Mouse (Mus musculus) bone marrow macrophage, adult 2 months (primary cell): ENCODE results near the gene Olfr1316. TPM values are rescaled to one million over a fixed set of nuclear protein-coding genes. Genes with fewer than 3 reads are reported as not detected.

Experiments used
- H3K27ac ChIP-seq: 2 replicates; pipeline ENCODE4 v1.5.1; 2012; ENCODE audit warnings: low read depth, low read length; ENCODE audit not compliant: insufficient read depth
- H3K4me1 ChIP-seq: 2 replicates; pipeline ENCODE4 v1.6.1; 2012; ENCODE audit warnings: low read length; ENCODE audit not compliant: control insufficient read depth, insufficient read depth
- H3K4me3 ChIP-seq: 2 replicates; pipeline ENCODE4 v1.5.1; 2012; ENCODE audit warnings: mild to moderate bottlenecking, low read length, moderate library complexity; ENCODE audit not compliant: insufficient read depth
- CTCF ChIP-seq: IDR thresholded peaks from 2 replicates; pipeline ENCODE4 v1.5.1; 2012; ENCODE audit warnings: low read depth, mild to moderate bottlenecking, low read length, moderate library complexity
- POLR2A ChIP-seq: IDR thresholded peaks from 2 replicates; pipeline ENCODE4 v1.6.1; 2012; ENCODE audit warnings: mild to moderate bottlenecking, low read depth, low read length, borderline replicate concordance
- polyA plus RNA-seq: library from polyadenylated mRNA; stranded (reverse); fragments of >200 nt; gene quantifications from 2 replicates; pipeline ENCODE4 v1.2.4, GENCODE M21; 2012; ENCODE audit not compliant: missing spikeins, insufficient read depth, insufficient read length

Gene Olfr1316
- 0.33 TPM in 1 of 2 replicates, not detected in the other for polyA plus RNA-seq

DNA sequence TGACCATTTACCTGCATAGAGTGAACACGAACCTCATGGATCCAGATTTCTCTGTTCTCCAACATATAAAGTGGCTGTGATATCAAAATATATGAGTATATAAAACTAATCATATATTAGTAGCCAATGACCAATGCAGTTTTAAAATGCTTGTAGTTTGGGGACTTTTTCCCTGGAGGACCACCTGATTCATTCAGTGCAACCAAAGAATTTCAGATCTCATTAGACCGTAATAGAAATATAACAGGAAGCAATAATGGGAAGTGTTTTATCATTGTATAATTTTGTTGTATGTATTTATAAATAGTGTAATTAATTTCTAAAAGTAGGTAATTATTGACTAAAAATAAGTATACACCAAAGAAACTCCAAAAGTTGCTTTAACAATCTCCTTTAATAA lies at the start of gene Olfr1316:
TSS of gene Olfr1316 (minus strand) at position 101 of the 400 bp plus-strand sequence.
- H3K4me1 ChIP-seq = no peaks in the 10 kb centered on the region

DNA sequence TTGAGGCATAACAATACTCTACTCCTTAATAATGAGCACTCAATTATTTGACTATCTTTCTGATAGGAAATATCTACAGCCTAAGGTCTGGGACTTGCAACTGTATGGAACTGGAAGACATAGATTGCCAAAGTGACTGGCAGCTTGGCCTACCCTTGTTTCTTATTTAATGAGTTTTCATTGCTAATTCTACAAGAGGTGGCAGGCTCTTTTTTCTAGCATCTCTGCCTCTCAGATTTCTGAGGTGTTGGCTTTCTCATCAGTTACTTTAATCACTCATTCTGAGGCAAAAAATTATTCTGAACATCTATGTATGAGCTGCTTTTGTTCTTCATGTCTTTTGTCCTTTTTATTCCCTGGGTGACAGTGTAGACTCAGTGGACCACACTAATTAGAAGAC lies 19.1 kb upstream of the Olfr1316 start, which contains the start of gene Olfr1318:
TSS of gene Olfr1318 (plus strand) at position 301 of the 400 bp plus-strand sequence.
- TF ChIP-seq CTCF = no peak
- TF ChIP-seq POLR2A = no peak
- Histone ChIP-seq H3K4me1 (no peaks in the 10 kb centered on the region), H3K27ac (no peak within 1 kb of the TSS), H3K4me3 (no peak within 1 kb of the TSS)

More for the DNA sequence above, at the start of gene Olfr1316:
- no peak within 1 kb of the TSS for H3K4me3 ChIP-seq
- TF ChIP-seq POLR2A (no peak), CTCF (no peak)
- H3K27ac ChIP-seq = no peak within 1 kb of the TSS

DNA sequence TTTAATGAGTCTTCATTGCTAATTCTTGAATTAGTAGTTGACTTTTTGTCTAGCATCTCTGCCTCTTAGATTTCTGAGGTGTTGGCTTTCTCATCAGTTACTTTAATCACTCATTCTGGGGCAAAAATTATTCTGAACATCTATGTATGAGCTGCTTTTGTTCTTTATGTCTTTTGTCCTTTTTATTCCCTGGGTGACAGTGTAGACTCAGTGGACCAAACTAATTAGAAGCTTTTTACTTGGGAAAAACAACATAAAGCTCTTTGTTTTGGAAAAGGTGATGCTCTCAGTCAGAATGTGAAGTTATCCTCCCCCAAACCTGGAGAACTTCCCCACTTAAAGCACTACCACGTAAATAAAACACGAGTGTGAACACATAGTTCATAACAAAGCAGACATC lies 5.3 kb upstream of the Olfr1316 start, which contains the start of gene Olfr1317:
TSS of gene Olfr1317 (plus strand) at position 301 of the 400 bp plus-strand sequence.
- Histone ChIP-seq H3K27ac (no peak within 1 kb of the TSS), H3K4me1 (no peaks in the 10 kb centered on the region), H3K4me3 (no peak within 1 kb of the TSS)
- no peak for TF ChIP-seq POLR2A
- TF ChIP-seq CTCF = no peak

DNA sequence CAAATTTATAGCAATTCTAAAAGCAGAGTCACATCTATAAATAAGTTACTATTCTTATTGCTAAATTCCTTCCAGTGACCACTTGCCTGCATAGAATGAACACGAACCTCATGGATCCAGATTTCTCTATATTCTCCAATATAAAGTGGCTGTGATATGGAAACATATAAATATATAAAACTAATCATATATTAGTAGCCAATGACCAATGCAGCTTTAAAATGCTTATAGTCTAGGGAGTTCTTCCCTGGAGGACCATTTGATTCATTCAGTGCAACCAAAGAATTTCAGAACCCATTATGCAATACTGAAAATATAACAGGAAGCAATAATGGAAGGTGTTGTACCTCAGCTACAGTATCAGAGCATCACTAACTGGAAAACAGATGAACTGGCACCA lies 19.4 kb downstream of the Olfr1316 start, which contains the start of gene Olfr1315-ps1:
TSS of gene Olfr1315-ps1 (minus strand) at position 101 of the 400 bp plus-strand sequence.
- Histone ChIP-seq H3K4me1 (no peaks in the 10 kb centered on the region), H3K4me3 (no peak within 1 kb of the TSS), H3K27ac (no peak within 1 kb of the TSS)
- TF ChIP-seq CTCF = no peak
- TF ChIP-seq POLR2A = no peak

DNA sequence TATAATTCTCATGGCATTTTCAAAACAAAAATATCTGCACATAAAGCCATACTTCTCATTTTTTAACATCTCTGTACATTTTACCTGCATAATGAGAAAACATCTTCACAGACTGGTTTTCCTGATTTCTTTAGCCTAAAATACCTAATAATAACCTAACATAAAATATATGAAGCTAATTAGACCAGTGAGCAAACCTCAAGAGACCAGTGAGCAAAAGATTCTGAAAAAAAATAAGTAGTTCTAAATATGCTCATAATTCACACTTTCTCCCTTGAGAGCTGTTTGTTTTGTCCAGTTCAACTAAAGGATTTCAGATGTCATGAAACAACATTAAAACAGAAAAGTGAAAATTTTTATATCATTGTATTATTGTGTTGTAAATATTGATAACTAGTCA lies 38.1 kb downstream of the Olfr1316 start, which contains the start of gene Olfr1314:
TSS of gene Olfr1314 (minus strand) at position 101 of the 400 bp plus-strand sequence.
- no peak within 1 kb of the TSS for H3K27ac ChIP-seq
- no peak within 1 kb of the TSS for H3K4me3 ChIP-seq
- no peaks in the 10 kb centered on the region for H3K4me1 ChIP-seq
- no peak for TF ChIP-seq POLR2A

DNA sequence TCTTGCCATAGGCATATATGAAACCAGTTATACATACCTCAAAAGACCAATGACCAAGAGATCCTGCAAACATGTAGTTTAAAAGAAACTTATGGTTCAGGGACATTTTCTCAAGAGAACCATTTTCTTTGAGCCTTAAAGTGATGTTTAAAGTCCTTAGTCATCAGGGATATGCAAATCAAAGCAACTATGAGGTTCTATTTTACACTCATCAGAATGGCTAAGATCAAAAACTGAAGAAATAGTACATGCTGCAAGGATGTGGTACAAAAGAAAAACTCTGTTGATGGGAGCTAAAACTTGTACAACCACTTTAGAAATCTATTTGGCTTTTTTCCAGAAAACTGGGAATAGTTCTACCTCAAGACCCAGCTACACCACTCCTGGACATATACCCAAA lies 57.0 kb downstream of the Olfr1316 start, which contains the start of gene Olfr1313:
TSS of gene Olfr1313 (minus strand) at position 101 of the 400 bp plus-strand sequence.
- Histone ChIP-seq H3K4me3 (no peak within 1 kb of the TSS), H3K4me1 (no peaks in the 10 kb centered on the region), H3K27ac (no peak within 1 kb of the TSS)
- TF ChIP-seq POLR2A = no peak
- no peak for TF ChIP-seq CTCF

Other genes starting within 250 kb of the Olfr1316 start
- not detected in 2 replicates for gene Olfr1306, start 218.7 kb downstream of the Olfr1316 start, polyA plus RNA-seq
- gene Olfr1307, start 185.5 kb downstream of the Olfr1316 start, polyA plus RNA-seq = 0.05 and 0.11 TPM in 2 replicates
- gene Olfr1308, start 170.0 kb downstream of the Olfr1316 start, polyA plus RNA-seq = not detected in 2 replicates
- gene Olfr1309, start 144.7 kb downstream of the Olfr1316 start, polyA plus RNA-seq = not detected in 2 replicates
- not detected in 2 replicates for gene Olfr1310, start 122.3 kb downstream of the Olfr1316 start, polyA plus RNA-seq
- gene Olfr1311, start 110.6 kb downstream of the Olfr1316 start, polyA plus RNA-seq = not detected in 2 replicates
- gene Olfr1312, start 84.7 kb downstream of the Olfr1316 start, polyA plus RNA-seq = not detected in 2 replicates
- not detected in 2 replicates for gene Olfr1313, start 57.1 kb downstream of the Olfr1316 start, polyA plus RNA-seq
- gene Olfr1314, start 38.2 kb downstream of the Olfr1316 start, polyA plus RNA-seq = not detected in 2 replicates
- not detected in 2 replicates for gene Olfr1315-ps1, start 19.5 kb downstream of the Olfr1316 start, polyA plus RNA-seq
- not detected in 2 replicates for gene Olfr1317, start 5.4 kb upstream of the Olfr1316 start, polyA plus RNA-seq
- not detected in 2 replicates for gene Olfr1318, start 19.2 kb upstream of the Olfr1316 start, polyA plus RNA-seq
- 5.0 and 5.5 TPM in 2 replicates for gene Lpcat4, start 104.5 kb upstream of the Olfr1316 start, polyA plus RNA-seq
- not detected in 2 replicates for gene Nutm1, start 124.3 kb upstream of the Olfr1316 start, polyA plus RNA-seq
- gene Nop10, start 126.9 kb upstream of the Olfr1316 start, polyA plus RNA-seq = 52.6 and 58.5 TPM in 2 replicates
- gene Slc12a6, start 130.8 kb upstream of the Olfr1316 start, polyA plus RNA-seq = 101 and 110 TPM in 2 replicates
- gene Gm21985, start 131.3 kb upstream of the Olfr1316 start, polyA plus RNA-seq = not detected in 2 replicates
- gene Emc4, start 233.1 kb upstream of the Olfr1316 start, polyA plus RNA-seq = 49.9 and 58.9 TPM in 2 replicates
- gene Katnbl1, start 244.2 kb upstream of the Olfr1316 start, polyA plus RNA-seq = 21.9 and 25.2 TPM in 2 replicates